Mouse (Mus musculus): ENCODE data around the gene Nmnat1.
A peak's percentile ranks its signal among the peaks of the same experiment; 100 is the strongest.
"Not testable (repeated sequence)": the region's sequence is repeated elsewhere in the genome, so short reads cannot be mapped to it uniquely, and the experiment has no call there.

Gene Nmnat1

GRCm38 (mm10) chr4:149489415-149490240, 4.6 kb upstream of the Nmnat1 start:
- DNase-seq: no peak

- no peak for DNase-seq
These were observed 2.7 kb upstream of the Nmnat1 start for GRCm38 (mm10) chr4:149487729-149488128.

GRCm38 (mm10) chr4:149485825-149486206, 814 bp upstream of the Nmnat1 start:
- peak in 1 of 2 experiments; percentile 17 for DNase-seq

- peak; percentile 10 to 46 for DNase-seq
These were observed 436 bp downstream of the Nmnat1 start for GRCm38 (mm10) chr4:149484566-149484965.

- DNase-seq: no peak
These were observed 7.9 kb downstream of the Nmnat1 start, which contains the start of gene Tmem274 for GRCm38 (mm10) chr4:149477078-149477477. Gene Tmem274 (plus strand): TSS chr4:149477378.

GRCm38 (mm10) chr4:149475096-149475495, 9.9 kb downstream of the Nmnat1 start:
- no peak for DNase-seq

- no peak for DNase-seq
These were observed 15.4 kb downstream of the Nmnat1 start for GRCm38 (mm10) chr4:149469557-149469956.

GRCm38 (mm10) chr4:149463435-149463950, 21.5 kb downstream of the Nmnat1 start:
- peak in 1 of 2 experiments; percentile 34 for DNase-seq

- no peak for DNase-seq
These were observed 22.6 kb downstream of the Nmnat1 start for GRCm38 (mm10) chr4:149462305-149462971.

GRCm38 (mm10) chr4:149461579-149462304, 23.3 kb downstream of the Nmnat1 start:
- peak; percentile 25 to 66 for DNase-seq

- not testable (repeated sequence) for DNase-seq
These were observed 24.5 kb downstream of the Nmnat1 start for GRCm38 (mm10) chr4:149460475-149460874.

- no peak for DNase-seq
These were observed 25.6 kb downstream of the Nmnat1 start for GRCm38 (mm10) chr4:149459425-149459824.

- DNase-seq: no peak
These were observed 26.5 kb downstream of the Nmnat1 start for GRCm38 (mm10) chr4:149458526-149458925.

GRCm38 (mm10) chr4:149457831-149458430, 27.1 kb downstream of the Nmnat1 start:
- DNase-seq: peak; percentile 85 to 89

GRCm38 (mm10) chr4:149457163-149457562, 27.8 kb downstream of the Nmnat1 start:
- DNase-seq: not testable (repeated sequence)

- DNase-seq: peak; percentile 18 to 37
These were observed 30.1 kb downstream of the Nmnat1 start, which contains the start of gene Rbp7 for GRCm38 (mm10) chr4:149454879-149455278. Gene Rbp7 (minus strand): TSS chr4:149454978.

- peak; percentile 25 to 46 for DNase-seq
These were observed 30.7 kb downstream of the Nmnat1 start for GRCm38 (mm10) chr4:149454263-149454662.

GRCm38 (mm10) chr4:149453656-149454055, 31.3 kb downstream of the Nmnat1 start:
- DNase-seq: peak; percentile 45 to 72

GRCm38 (mm10) chr4:149450636-149451035, 34.4 kb downstream of the Nmnat1 start:
- DNase-seq: no peak

- DNase-seq: no peak
These were observed 38.7 kb downstream of the Nmnat1 start for GRCm38 (mm10) chr4:149446309-149446708.

GRCm38 (mm10) chr4:149445868-149446267, 39.1 kb downstream of the Nmnat1 start:
- DNase-seq: peak; percentile 56 to 61

GRCm38 (mm10) chr4:149444964-149445701, 39.9 kb downstream of the Nmnat1 start:
- peak; percentile 93 to 95 for DNase-seq

Data from kidney, postnatal 25 days (tissue).